Mouse (Mus musculus) limb, embryonic 11.5 days (tissue): Measurements from ENCODE around the gene Eral1. TPM values are rescaled to one million over a fixed set of nuclear protein-coding genes. Genes with fewer than 3 reads are reported as not detected.
A peak's percentile ranks its signal among the peaks of the same experiment; 100 is the strongest.
"Not testable (repeated sequence)": the region's sequence is repeated elsewhere in the genome, so short reads cannot be mapped to it uniquely, and the experiment has no call there.

Experiments
- ATAC-seq: fragments of 200-750 bp; cut with Nextera tagmentation; 2 replicates; pipeline ENCODE4 v1.8.0; 2017; ENCODE audit warnings: low read depth; ENCODE audit not compliant: insufficient number of reproducible peaks, low FRiP score, low TSS enrichment
- DNase-seq: peaks from one replicate; pipeline ENCODE4 v3.0.0-alpha.2; 2015; ENCODE audit warnings: low spot score
- H3K27ac ChIP-seq: fragments of 300-500 bp; sonication (generic); replicated peaks from 2 replicates; pipeline ENCODE4 v1.5.1; 2014; ENCODE audit warnings: low read depth, mild to moderate bottlenecking, low read length
- H3K27me3 ChIP-seq: fragments of 300-500 bp; sonication (generic); 2 replicates; pipeline ENCODE4 v1.6.1; 2014; ENCODE audit warnings: mild to moderate bottlenecking, low read length, mixed read lengths; ENCODE audit not compliant: control insufficient read depth, insufficient read depth
- H3K36me3 ChIP-seq: fragments of 300-500 bp; sonication (generic); 2 replicates; pipeline ENCODE4 v1.6.1; 2014; ENCODE audit warnings: mild to moderate bottlenecking, low read length, moderate library complexity, mixed read lengths; ENCODE audit not compliant: control insufficient read depth, insufficient read depth
- H3K4me1 ChIP-seq: fragments of 300-500 bp; sonication (generic); 2 replicates; pipeline ENCODE4 v1.6.1; 2014; ENCODE audit warnings: low read length, mixed read lengths; ENCODE audit not compliant: control insufficient read depth, insufficient read depth
- H3K4me2 ChIP-seq: fragments of 300-500 bp; sonication (generic); 2 replicates; pipeline ENCODE4 v1.6.1; 2014; ENCODE audit warnings: low read depth, mild to moderate bottlenecking, moderate library complexity; ENCODE audit not compliant: severe bottlenecking
- H3K4me3 ChIP-seq: fragments of 300-500 bp; sonication (generic); 2 replicates; pipeline ENCODE4 v1.5.1; 2014; ENCODE audit warnings: low read depth, low read length
- H3K9ac ChIP-seq: fragments of 300-500 bp; sonication (generic); 2 replicates; pipeline ENCODE4 v1.6.1; 2014; ENCODE audit warnings: mild to moderate bottlenecking, low read length
- H3K9me3 ChIP-seq: fragments of 300-500 bp; sonication (generic); 2 replicates; pipeline ENCODE4 v1.6.1; 2016; ENCODE audit warnings: low read length; ENCODE audit not compliant: control insufficient read depth
- WGBS: fragments of 180-500 bp; shearing (Covaris S2); extraction: QIAGEN DNeasy Blood & Tissue Kit; methylation state at CpG from one replicate; pipeline ENCODE4 v1.1.7; 2014; 5-methylcytosine and 5-hydroxymethylcytosine counted together
- polyA plus RNA-seq: library from polyadenylated mRNA; unstranded; fragments of >200 nt; fragmentation: Nextera tagmentation; extraction: Ambion mirVana; gene quantifications from 2 replicates; pipeline ENCODE4 v1.2.1, GENCODE M21; 2014

The Eral1 gene
- polyA plus RNA-seq, 1 experiment from 2014 or later: 44.3 TPM

- DNase-seq: no peak
- Histone ChIP-seq H3K4me1 (no peaks in the 10 kb centered on the region), H3K4me2 (no peak overlapping the region), H3K27me3 (no peaks in the 10 kb centered on the region), H3K9me3 (no peaks in the 10 kb centered on the region), H3K9ac (no peak overlapping the region), H3K4me3 (no peak overlapping the region), H3K27ac (no peak overlapping the region), H3K36me3 (no peaks in the 10 kb centered on the region)
- no peak for ATAC-seq
- 61% methylated on average over 2 of the region's 2 CpGs for WGBS
Observed at GRCm38 (mm10) chr11:78066641-78067040, 13.5 kb downstream of the Eral1 start.

DNA sequence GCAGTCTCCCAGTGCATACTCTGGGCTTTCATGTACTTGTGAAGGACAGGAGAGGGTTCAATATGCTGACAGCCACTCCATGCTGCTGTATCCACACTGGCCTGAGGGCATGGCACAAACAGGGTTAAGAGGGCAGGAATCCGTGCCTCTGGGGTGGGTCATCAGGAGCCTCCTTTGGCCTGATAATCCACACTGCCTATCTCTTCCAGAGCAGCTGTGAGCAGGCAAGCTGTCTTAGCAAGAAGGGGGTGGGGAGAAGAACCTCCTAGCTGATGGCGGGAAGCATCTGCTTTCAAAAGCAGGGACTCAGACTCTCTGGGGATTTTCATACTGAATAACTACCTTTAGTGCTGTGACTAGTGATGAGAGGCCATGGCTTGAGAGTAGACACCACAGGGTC is 14.3 kb downstream of the Eral1 start:
- Histone ChIP-seq H3K27me3 (no peaks in the 10 kb centered on the region), H3K27ac (no peak overlapping the region), H3K9ac (no peak overlapping the region), H3K4me3 (no peak overlapping the region), H3K36me3 (no peaks in the 10 kb centered on the region), H3K4me2 (no peak overlapping the region), H3K9me3 (no peaks in the 10 kb centered on the region), H3K4me1 (no peaks in the 10 kb centered on the region)
- DNase-seq: no peak
- WGBS: 46% methylated on average over 2 of the region's 2 CpGs
- no peak for ATAC-seq

- Histone ChIP-seq H3K9me3 (no peaks in the 10 kb centered on the region), H3K4me2 (no peak overlapping the region), H3K36me3 (peaks cover 7% of the 10 kb centered on the region; the same call in 1 of the 2 replicates), H3K4me3 (no peak overlapping the region), H3K9ac (no peak overlapping the region), H3K4me1 (no peaks in the 10 kb centered on the region), H3K27ac (no peak overlapping the region), H3K27me3 (no peaks in the 10 kb centered on the region)
- WGBS: 86% methylated on average over 1 of the region's 1 CpGs
- ATAC-seq (no peak), DNase-seq (no peak)
Observed at GRCm38 (mm10) chr11:78062563-78062962, 17.6 kb downstream of the Eral1 start.

DNA sequence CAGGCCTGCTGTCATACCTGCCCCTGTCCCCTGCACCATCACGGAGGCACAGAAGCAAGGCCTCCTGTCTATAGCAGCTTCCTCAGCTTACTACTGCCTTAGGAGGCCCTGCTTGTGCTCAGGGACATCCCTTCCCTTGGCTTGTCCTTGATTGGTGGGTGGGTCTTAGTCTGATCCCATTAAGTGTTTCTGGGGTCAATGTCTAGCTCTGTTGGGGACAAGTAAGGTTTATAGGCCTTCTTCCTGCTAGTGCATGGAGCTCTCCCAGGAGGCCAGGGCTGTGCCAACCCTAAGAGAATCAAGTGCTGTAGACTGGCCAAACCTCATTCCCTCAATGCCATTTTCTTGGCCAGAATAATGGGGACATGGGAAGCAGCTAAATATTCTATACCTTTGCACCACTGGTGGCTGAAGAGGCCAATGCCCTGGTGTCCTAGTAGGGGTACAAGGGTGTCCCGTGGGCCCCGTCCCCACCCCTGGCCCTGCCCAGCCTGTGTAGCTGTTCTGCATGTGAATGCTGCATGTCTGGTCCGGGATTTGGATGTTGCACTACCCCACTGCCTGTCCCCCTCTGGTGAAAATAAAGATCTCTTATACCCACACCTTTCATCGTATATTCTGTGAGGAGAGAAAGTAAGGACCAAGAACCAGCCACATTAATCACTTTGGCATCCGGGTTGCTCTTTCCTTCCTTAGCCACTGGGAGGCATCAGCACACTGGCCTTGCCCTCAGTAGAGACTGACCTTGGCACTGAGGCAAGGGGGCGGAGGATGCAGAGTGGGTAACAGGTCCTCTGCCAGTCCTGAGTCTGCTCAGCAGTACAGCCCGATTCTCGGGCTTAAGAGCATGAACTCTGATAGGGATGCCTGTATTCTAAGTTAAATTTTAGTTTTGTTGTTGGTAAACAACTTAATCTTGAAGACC is 20.1 kb downstream of the Eral1 start:
- H3K4me1 ChIP-seq: no peaks in the 10 kb centered on the region
- H3K4me3 ChIP-seq: no peak overlapping the region
- peak; percentile 59 for DNase-seq
- no peaks in the 10 kb centered on the region for H3K9me3 ChIP-seq
- peak overlapping the region; percentile 27; the same call in 1 of the 2 replicates for H3K9ac ChIP-seq
- no peak for ATAC-seq
- no peaks in the 10 kb centered on the region for H3K27me3 ChIP-seq
- H3K36me3 ChIP-seq: peaks cover 13% of the 10 kb centered on the region; the same call in 1 of the 2 replicates
- no peak overlapping the region for H3K4me2 ChIP-seq
- no peak overlapping the region for H3K27ac ChIP-seq
- WGBS: 61% methylated on average over 9 of the region's 9 CpGs

- H3K4me1 ChIP-seq: no peaks in the 10 kb centered on the region
- no peak overlapping the region for H3K9ac ChIP-seq
- H3K36me3 ChIP-seq: peaks cover 16% of the 10 kb centered on the region; the same call in 1 of the 2 replicates
- H3K27ac ChIP-seq: no peak overlapping the region
- H3K27me3 ChIP-seq: no peaks in the 10 kb centered on the region
- H3K9me3 ChIP-seq: no peaks in the 10 kb centered on the region
- H3K4me3 ChIP-seq: no peak overlapping the region
- DNase-seq (no peak), ATAC-seq (no peak)
- 96% methylated on average over 8 of the region's 8 CpGs for WGBS
- no peak overlapping the region for H3K4me2 ChIP-seq
Observed at GRCm38 (mm10) chr11:78056946-78057345, 23.2 kb downstream of the Eral1 start.

GRCm38 (mm10) chr11:78053078-78053477 is 27.1 kb downstream of the Eral1 start:
- ATAC-seq: no peak
- no peak overlapping the region for H3K9ac ChIP-seq
- H3K4me2 ChIP-seq: no peak overlapping the region
- no peak overlapping the region for H3K4me3 ChIP-seq
- H3K27ac ChIP-seq: no peak overlapping the region
- H3K4me1 ChIP-seq: no peaks in the 10 kb centered on the region
- 93% methylated on average over 8 of the region's 8 CpGs for WGBS
- peaks cover 15% of the 10 kb centered on the region; the same call in 1 of the 2 replicates for H3K36me3 ChIP-seq
- DNase-seq: no peak
- no peaks in the 10 kb centered on the region for H3K9me3 ChIP-seq
- no peaks in the 10 kb centered on the region for H3K27me3 ChIP-seq

GRCm38 (mm10) chr11:78048637-78049036 is 31.5 kb downstream of the Eral1 start:
- not testable (repeated sequence) for H3K36me3 ChIP-seq

DNA sequence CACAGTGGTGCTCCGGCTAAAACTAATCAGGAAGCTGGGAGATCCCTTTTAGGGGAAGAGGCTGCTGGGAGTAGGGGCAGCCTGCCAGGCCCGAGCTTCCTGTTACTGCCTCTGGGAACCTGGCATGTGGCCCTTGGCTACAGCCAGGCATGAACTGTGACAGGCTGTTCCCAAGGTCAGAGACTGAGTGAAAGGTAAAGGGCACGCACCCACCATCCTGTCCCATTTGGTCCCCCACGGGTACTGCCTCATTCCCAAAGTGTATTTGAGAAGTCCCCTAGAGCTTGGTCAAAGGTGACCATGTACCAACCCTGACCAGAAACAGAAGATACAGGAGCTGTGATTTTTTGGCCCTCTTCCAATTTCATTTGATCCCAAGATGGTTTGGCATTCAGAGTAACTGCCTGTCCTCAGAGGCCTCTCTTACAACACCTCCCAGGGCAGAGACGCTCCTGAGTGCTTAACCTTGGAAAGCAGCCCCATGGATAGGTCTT is 35.4 kb downstream of the Eral1 start:
- Histone ChIP-seq H3K9ac (no peak overlapping the region), H3K9me3 (no peaks in the 10 kb centered on the region; the same call in 1 of the 2 replicates), H3K27me3 (no peaks in the 10 kb centered on the region), H3K4me2 (no peak overlapping the region), H3K36me3 (peaks cover 5% of the 10 kb centered on the region; the same call in 1 of the 2 replicates), H3K4me1 (no peaks in the 10 kb centered on the region), H3K4me3 (no peak overlapping the region), H3K27ac (no peak overlapping the region)
- DNase-seq (no peak), ATAC-seq (no peak)
- 87% methylated on average over 5 of the region's 5 CpGs for WGBS

More at GRCm38 (mm10) chr11:78048637-78049036, 31.5 kb downstream of the Eral1 start:
- not testable (repeated sequence) for H3K4me3 ChIP-seq, ATAC-seq, H3K27me3 ChIP-seq, H3K9me3 ChIP-seq, H3K4me1 ChIP-seq, H3K27ac ChIP-seq, H3K9ac ChIP-seq, H3K4me2 ChIP-seq, DNase-seq
- WGBS: 93% methylated on average over 2 of the region's 4 CpGs
